Mouse (Mus musculus) brain, embryonic 14.5 days (tissue): ENCODE data around the gene Map3k7.

Experiments
- CTCF ChIP-seq: fragments of 200-500 bp; IDR thresholded peaks from 2 replicates; pipeline ENCODE4 v1.5.1; 2012; ENCODE audit warnings: inconsistent platforms, mild to moderate bottlenecking, moderate library complexity, borderline replicate concordance; ENCODE audit not compliant: insufficient read depth, insufficient read length; ENCODE audit errors: extremely low read depth
- POLR2A ChIP-seq: fragments of 200-500 bp; IDR thresholded peaks from 2 replicates; pipeline ENCODE4 v1.6.1; 2012; ENCODE audit warnings: mild to moderate bottlenecking, inconsistent platforms, borderline replicate concordance; ENCODE audit not compliant: poor library complexity, insufficient read depth, insufficient read length, severe bottlenecking; ENCODE audit errors: extremely low read depth

GRCm38 (mm10) chr4:32037267-32037666 is 73.4 kb downstream of the Map3k7 start:
- TF ChIP-seq POLR2A (no peak), CTCF (no peak)
